ENCODE assay signal across 28 mouse cellular contexts in genomic region chr13:112340761-112341160, GRCm38 (mm10). TPM values are rescaled to one million over a fixed set of nuclear protein-coding genes. Genes with fewer than 3 reads are reported as not detected.
A peak's percentile ranks its signal among the peaks of the same experiment; 100 is the strongest.
DNase-seq lines count a peak whose midpoint lies in the region; ATAC-seq and TF ChIP-seq lines count a peak whose summit lies in the region.
"Had no signal": no experiment of that assay in that cellular context is flagged by ENCODE, and none has a peak within 500 bp of the region (broad histone marks: within the 10 kb centered on the region; RNA-seq: fewer than 3 reads in every experiment).

No protein-coding gene starts in this region.

- H3K27me3 ChIP-seq in embryonic facial prominence, embryonic 12.5 days = no peaks in the 10 kb centered on the region
- no peaks in the 10 kb centered on the region for H3K27me3 ChIP-seq in embryonic facial prominence, embryonic 10.5 days (replicated peaks; ENCODE audit: low read depth, poor library complexity, severe bottlenecking)
- H3K27me3 ChIP-seq in limb, embryonic 13.5 days = no peaks in the 10 kb centered on the region
- H3K27me3 ChIP-seq in limb, embryonic 10.5 days (ENCODE audit: low read depth, poor library complexity, severe bottlenecking) = no peaks in the 10 kb centered on the region
- H3K27me3 ChIP-seq in embryonic facial prominence, embryonic 15.5 days = no peaks in the 10 kb centered on the region
- no peaks in the 10 kb centered on the region for H3K27me3 ChIP-seq in forebrain, embryonic 11.5 days (ENCODE audit: control insufficient read depth, insufficient read depth, low read length)
- no peaks in the 10 kb centered on the region for H3K27me3 ChIP-seq in stomach, postnatal 0 days (ENCODE audit: control insufficient read depth, insufficient read depth, low read length)
- H3K27me3 ChIP-seq: forebrain, embryonic 15.5 days; heart, embryonic 12.5 days; midbrain, embryonic 13.5 days; neural tube, embryonic 15.5 days had no signal

- ATAC-seq in embryonic facial prominence, embryonic 12.5 days (ENCODE audit: insufficient number of reproducible peaks, insufficient read depth, low FRiP score, low TSS enrichment) = no peak
- ATAC-seq in limb, embryonic 13.5 days (ENCODE audit: low FRiP score, low read depth) = no peak
- ATAC-seq in embryonic facial prominence, embryonic 15.5 days (ENCODE audit: insufficient number of reproducible peaks, low FRiP score, low TSS enrichment, low read depth) = no peak
- no peak for ATAC-seq in forebrain, embryonic 11.5 days (replicated peaks; ENCODE audit: low FRiP score)
- ATAC-seq in stomach, postnatal 0 days (ENCODE audit: low FRiP score, low TSS enrichment) = no peak
- ATAC-seq: forebrain, embryonic 15.5 days; intestine, postnatal 0 days; midbrain, embryonic 13.5 days had no signal

- H3K4me1 ChIP-seq in embryonic facial prominence, embryonic 12.5 days = peaks cover 11% of the 10 kb centered on the region
- peaks cover 19% of the 10 kb centered on the region for H3K4me1 ChIP-seq in embryonic facial prominence, embryonic 10.5 days
- H3K4me1 ChIP-seq in limb, embryonic 13.5 days = peaks cover 32% of the 10 kb centered on the region
- H3K4me1 ChIP-seq in limb, embryonic 10.5 days = peaks cover 23% of the 10 kb centered on the region
- peaks cover 20% of the 10 kb centered on the region for H3K4me1 ChIP-seq in embryonic facial prominence, embryonic 15.5 days
- no peaks in the 10 kb centered on the region for H3K4me1 ChIP-seq in forebrain, embryonic 11.5 days (replicated peaks; ENCODE audit: control insufficient read depth, insufficient read depth, low read length)
- peaks cover 3% of the 10 kb centered on the region; the same call in 1 of the 2 replicates for H3K4me1 ChIP-seq in stomach, postnatal 0 days (replicated peaks; ENCODE audit: control insufficient read depth, insufficient read depth)
- H3K4me1 ChIP-seq: forebrain, embryonic 15.5 days; neural tube, embryonic 15.5 days had no signal

- no peak overlapping the region for H3K4me2 ChIP-seq in embryonic facial prominence, embryonic 12.5 days (replicated peaks)
- H3K4me2 ChIP-seq in limb, embryonic 13.5 days (replicated peaks) = no peak overlapping the region
- no peak overlapping the region for H3K4me2 ChIP-seq in embryonic facial prominence, embryonic 15.5 days (replicated peaks)
- H3K4me2 ChIP-seq in forebrain, embryonic 11.5 days (ENCODE audit: low read depth, low read length, severe bottlenecking) = no peak overlapping the region
- no peak overlapping the region for H3K4me2 ChIP-seq in stomach, postnatal 0 days (replicated peaks; ENCODE audit: low read depth)
- H3K4me2 ChIP-seq: forebrain, embryonic 15.5 days; heart, embryonic 12.5 days; hindbrain, embryonic 14.5 days; midbrain, embryonic 13.5 days; neural tube, embryonic 15.5 days had no signal

- H3K9ac ChIP-seq in embryonic facial prominence, embryonic 12.5 days = no peak overlapping the region
- no peak overlapping the region for H3K9ac ChIP-seq in limb, embryonic 13.5 days
- no peak overlapping the region for H3K9ac ChIP-seq in embryonic facial prominence, embryonic 15.5 days
- no peak overlapping the region for H3K9ac ChIP-seq in forebrain, embryonic 11.5 days (ENCODE audit: low read length)
- H3K9ac ChIP-seq in stomach, postnatal 0 days (ENCODE audit: low read length) = no peak overlapping the region
- H3K9ac ChIP-seq: forebrain, embryonic 15.5 days; heart, embryonic 12.5 days; hindbrain, embryonic 14.5 days; liver, embryonic 14.5 days; midbrain, embryonic 13.5 days; neural tube, embryonic 15.5 days had no signal

- 0 out of 2 replicates have a peak overlapping the region, but pooled peaks have one; percentile 58 for H3K27ac ChIP-seq in embryonic facial prominence, embryonic 12.5 days
- H3K27ac ChIP-seq in embryonic facial prominence, embryonic 10.5 days (replicated peaks) = no peak overlapping the region
- H3K27ac ChIP-seq in limb, embryonic 13.5 days = peak overlapping the region; percentile 29; the same call in 1 of the 2 replicates
- no peak overlapping the region for H3K27ac ChIP-seq in limb, embryonic 10.5 days
- H3K27ac ChIP-seq in embryonic facial prominence, embryonic 15.5 days (replicated peaks) = peak overlapping the region; percentile 78
- H3K27ac ChIP-seq in forebrain, embryonic 11.5 days (ENCODE audit: low read depth, low read length) = no peak overlapping the region
- no peak overlapping the region; the same call in 1 of the 2 replicates for H3K27ac ChIP-seq in stomach, postnatal 0 days (replicated peaks)
- H3K27ac ChIP-seq: forebrain, embryonic 15.5 days; hindbrain, embryonic 14.5 days; left cerebral cortex, adult 2 months; liver, embryonic 14.5 days; macrophage; midbrain, embryonic 13.5 days; neural tube, embryonic 15.5 days had no signal

- H3K9me3 ChIP-seq in embryonic facial prominence, embryonic 12.5 days = no peaks in the 10 kb centered on the region
- no peaks in the 10 kb centered on the region for H3K9me3 ChIP-seq in embryonic facial prominence, embryonic 10.5 days
- H3K9me3 ChIP-seq in limb, embryonic 13.5 days = no peaks in the 10 kb centered on the region
- no peaks in the 10 kb centered on the region for H3K9me3 ChIP-seq in limb, embryonic 10.5 days (replicated peaks)
- no peaks in the 10 kb centered on the region for H3K9me3 ChIP-seq in embryonic facial prominence, embryonic 15.5 days (replicated peaks)
- H3K9me3 ChIP-seq in forebrain, embryonic 11.5 days (ENCODE audit: control insufficient read depth, low read length) = no peaks in the 10 kb centered on the region
- no peaks in the 10 kb centered on the region for H3K9me3 ChIP-seq in stomach, postnatal 0 days (ENCODE audit: control insufficient read depth, low read length)
- H3K9me3 ChIP-seq: forebrain, embryonic 15.5 days; heart, embryonic 12.5 days; midbrain, embryonic 13.5 days; neural tube, embryonic 15.5 days had no signal

- 79% methylated on average over 6 of the region's 6 CpGs for WGBS in embryonic facial prominence, embryonic 12.5 days
- 85% methylated on average over 6 of the region's 6 CpGs for WGBS in embryonic facial prominence, embryonic 10.5 days
- 79% methylated on average over 6 of the region's 6 CpGs for WGBS in limb, embryonic 13.5 days
- 92% methylated on average over 6 of the region's 6 CpGs for WGBS in limb, embryonic 10.5 days
- WGBS in embryonic facial prominence, embryonic 15.5 days = 69% methylated on average over 6 of the region's 6 CpGs
- WGBS in forebrain, embryonic 11.5 days = 86% methylated on average over 6 of the region's 6 CpGs
- 68% methylated on average over 6 of the region's 6 CpGs for WGBS in stomach, postnatal 0 days

- no peaks in the 10 kb centered on the region for H3K36me3 ChIP-seq in embryonic facial prominence, embryonic 12.5 days
- H3K36me3 ChIP-seq in embryonic facial prominence, embryonic 10.5 days (replicated peaks) = no peaks in the 10 kb centered on the region
- no peaks in the 10 kb centered on the region for H3K36me3 ChIP-seq in limb, embryonic 13.5 days
- no peaks in the 10 kb centered on the region for H3K36me3 ChIP-seq in limb, embryonic 10.5 days
- H3K36me3 ChIP-seq in embryonic facial prominence, embryonic 15.5 days = no peaks in the 10 kb centered on the region
- H3K36me3 ChIP-seq in forebrain, embryonic 11.5 days (ENCODE audit: control insufficient read depth, insufficient read depth, low read length) = no peaks in the 10 kb centered on the region
- H3K36me3 ChIP-seq in stomach, postnatal 0 days (ENCODE audit: control insufficient read depth, insufficient read depth, low read length) = no peaks in the 10 kb centered on the region
- H3K36me3 ChIP-seq: forebrain, embryonic 15.5 days; heart, embryonic 12.5 days; midbrain, embryonic 13.5 days had no signal

- DNase-seq in embryonic facial prominence, embryonic 10.5 days (ENCODE audit: low spot score) = no peak
- no peak for DNase-seq in limb, embryonic 10.5 days (ENCODE audit: low spot score)
- no peak for DNase-seq in forebrain, embryonic 11.5 days (ENCODE audit: low spot score)
- no peak for DNase-seq in stomach, postnatal 0 days (ENCODE audit: low spot score)
- DNase-seq in gastrocnemius, postnatal 25 days = no peak
- DNase-seq: adrenal gland, postnatal 10 days; cerebellum, adult 11 months; cerebellum, adult 9-10 months; embryo, embryonic 11 days; liver; lung, adult 2 months; right cerebral cortex, postnatal 25 days; thymus, postnatal 4 days had no signal

- H3K4me3 ChIP-seq in embryonic facial prominence, embryonic 12.5 days = no peak overlapping the region
- H3K4me3 ChIP-seq in embryonic facial prominence, embryonic 10.5 days = no peak overlapping the region
- H3K4me3 ChIP-seq in limb, embryonic 13.5 days = no peak overlapping the region
- no peak overlapping the region for H3K4me3 ChIP-seq in limb, embryonic 10.5 days
- H3K4me3 ChIP-seq in embryonic facial prominence, embryonic 15.5 days (replicated peaks) = no peak overlapping the region
- no peak overlapping the region for H3K4me3 ChIP-seq in forebrain, embryonic 11.5 days (ENCODE audit: low read depth, low read length)
- no peak overlapping the region for H3K4me3 ChIP-seq in stomach, postnatal 0 days (ENCODE audit: low read depth, low read length)
- H3K4me3 ChIP-seq: forebrain, embryonic 15.5 days; heart, embryonic 12.5 days; left cerebral cortex, adult 2 months; midbrain, embryonic 13.5 days; neural tube, embryonic 15.5 days had no signal

- TF ChIP-seq EP300 in stomach, postnatal 0 days (optimal IDR thresholded peaks at IDR 0.05) = no peak

- TF ChIP-seq CTCF in stomach, postnatal 0 days (IDR thresholded peaks at IDR 0.05; ENCODE audit: low read depth) = no peak

RNA-seq across cellular contexts. Expression of gene Ankrd55, which starts 52.5 kb away (rescaled TPM):
- polyA plus RNA-seq in embryonic facial prominence, embryonic 12.5 days (2016; fragmentation: Nextera tagmentation; extraction: Ambion mirVana) = 1.8 and 2.1 TPM in 2 replicates
- 0.33 and 0.49 TPM in 2 replicates for polyA plus RNA-seq in embryonic facial prominence, embryonic 10.5 days (2016; fragmentation: Nextera tagmentation; extraction: Ambion mirVana)
- polyA plus RNA-seq in limb, embryonic 13.5 days (2015; fragmentation: Nextera tagmentation; extraction: Ambion mirVana) = 1.8 TPM in 2 replicates
- polyA plus RNA-seq in limb, embryonic 10.5 days (2016; fragmentation: Nextera tagmentation; extraction: Ambion mirVana) = 0.23 and 0.46 TPM in 2 replicates
- 0.81 and 1.1 TPM in 2 replicates for polyA plus RNA-seq in embryonic facial prominence, embryonic 15.5 days (2015; fragmentation: Nextera tagmentation; extraction: Ambion mirVana)
- 1.1 and 1.3 TPM in 2 replicates for polyA plus RNA-seq in forebrain, embryonic 11.5 days (2014; fragmentation: Nextera tagmentation; extraction: Ambion mirVana)
- 0.08 and 0.33 TPM in 2 replicates for polyA plus RNA-seq in stomach, postnatal 0 days (2015; fragmentation: Nextera tagmentation; extraction: Ambion mirVana)
- not detected for total RNA-seq in gastrocnemius, postnatal 25 days (2021)
- total RNA-seq: hematopoietic stem cell, adult 5-6 weeks; megakaryocyte-erythroid progenitor cell, adult 5-6 weeks; monocyte, adult 5-6 weeks had no signal

Comparison
In these comparisons a context has a peak if more than half of its experiments do, and no peak if none do; other contexts are left out.
1. H3K27ac ChIP-seq: peak in embryonic facial prominence, embryonic 12.5 days (single experiment), limb, embryonic 13.5 days (single experiment) and embryonic facial prominence, embryonic 15.5 days (single experiment); none in embryonic facial prominence, embryonic 10.5 days (single experiment), limb, embryonic 10.5 days (single experiment), forebrain, embryonic 11.5 days (single experiment) and stomach, postnatal 0 days (single experiment).